Mouse (Mus musculus): ENCODE results near the gene Cspg5. TPM values are rescaled to one million over a fixed set of nuclear protein-coding genes. Genes with fewer than 3 reads are reported as not detected.

Gene Cspg5
- polyA plus RNA-seq, 1 experiment from 2014 or later, result 199 TPM

DNA sequence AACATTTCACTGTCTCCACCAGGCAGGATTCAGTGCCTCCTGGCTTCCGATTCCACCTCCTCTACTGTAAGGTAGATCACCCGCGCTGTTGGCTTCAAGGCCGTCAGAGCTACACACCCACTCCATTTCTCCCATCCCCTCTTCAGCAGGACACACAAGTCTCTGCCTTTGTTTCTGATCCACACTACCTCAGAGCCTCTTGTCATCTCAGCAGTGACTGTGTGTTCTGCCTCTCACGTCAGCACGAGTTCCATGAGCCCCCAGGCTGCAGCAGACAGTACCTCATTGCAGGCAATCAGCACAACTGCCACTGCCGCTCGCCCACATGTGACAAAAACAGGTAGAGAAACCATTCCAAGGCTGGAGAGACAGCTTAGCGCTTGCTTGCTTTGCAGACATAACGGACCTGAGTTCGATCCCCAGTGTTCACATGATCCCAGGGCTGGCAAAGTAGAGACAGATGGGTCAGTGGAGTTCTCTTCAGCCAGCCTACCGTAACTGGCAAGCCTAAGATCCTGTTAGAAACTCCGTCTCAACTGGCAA, 50.4 kb downstream of the Cspg5 start:
- H3K36me3 ChIP-seq, result no peaks in the 10 kb centered on the region
- peaks cover 7% of the 10 kb centered on the region for H3K4me1 ChIP-seq (replicated peaks)
- no peak overlapping the region for H3K4me3 ChIP-seq
- H3K4me2 ChIP-seq, result no peak overlapping the region
- 80% methylated on average over 13 of the region's 13 CpGs for WGBS
- no peak for ATAC-seq (ENCODE audit: low FRiP score, low read depth)
- no peaks in the 10 kb centered on the region for H3K27me3 ChIP-seq
- H3K9ac ChIP-seq, result no peak overlapping the region
- peak overlapping the region; percentile 61 for H3K27ac ChIP-seq (replicated peaks)
- no peaks in the 10 kb centered on the region for H3K9me3 ChIP-seq

DNA sequence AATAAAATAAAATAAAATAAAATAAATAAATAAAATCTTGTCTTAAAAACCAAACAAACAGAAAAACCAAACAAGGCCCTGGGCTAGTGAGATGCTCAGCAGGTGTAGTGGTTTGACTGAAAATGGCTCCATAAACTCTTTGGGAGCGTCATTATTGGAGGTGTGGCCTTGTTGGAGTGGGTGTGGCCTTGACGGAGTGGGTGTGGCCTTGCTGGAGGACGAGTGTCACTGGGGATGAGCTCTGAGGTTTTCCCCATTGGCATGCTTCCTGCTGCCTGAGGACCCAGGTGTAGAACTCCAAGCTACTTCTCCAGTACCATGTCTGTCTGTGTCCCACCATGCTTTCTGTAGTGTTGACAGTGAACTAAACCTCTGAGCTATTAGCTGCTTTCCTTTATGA, 51.2 kb downstream of the Cspg5 start:
- 61% methylated on average over 3 of the region's 3 CpGs for WGBS
- ATAC-seq (ENCODE audit: low FRiP score, low read depth), result no peak
- no peak overlapping the region for H3K4me2 ChIP-seq

DNA sequence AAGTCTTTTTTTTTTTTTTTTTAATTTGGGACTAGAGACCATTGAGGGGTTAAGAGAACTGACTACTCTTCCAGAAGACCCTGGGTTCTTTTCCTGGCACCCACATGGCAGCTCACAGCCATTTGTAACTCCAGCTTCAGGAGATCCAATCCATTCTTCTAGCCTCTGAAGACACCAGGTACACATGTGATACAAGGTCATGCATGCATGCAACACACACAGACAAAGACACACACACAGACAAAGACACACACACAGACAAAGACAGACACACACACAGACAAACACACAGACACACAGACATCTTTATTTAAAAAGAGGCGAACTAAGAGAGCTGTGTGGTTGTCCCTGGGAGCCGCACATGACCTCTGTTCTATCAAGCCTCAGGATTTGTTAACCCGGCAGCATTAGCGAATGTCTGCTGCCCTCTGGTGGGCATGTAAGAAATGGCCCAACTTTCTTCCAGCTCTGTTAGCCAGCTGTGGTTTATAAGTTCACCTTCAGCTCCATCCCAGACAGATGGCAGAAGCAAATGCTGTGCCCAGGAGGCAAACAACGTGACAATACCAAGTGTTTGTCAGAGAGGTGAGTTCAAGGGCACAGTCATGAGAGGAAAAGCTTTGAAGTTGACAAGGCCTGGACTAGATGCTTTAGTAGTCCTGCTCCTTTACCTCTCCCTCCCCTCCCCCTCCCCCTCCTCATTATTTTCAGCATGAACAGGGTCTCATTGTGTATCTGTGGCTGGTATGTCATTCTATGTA, 53.5 kb downstream of the Cspg5 start:
- Histone ChIP-seq H3K4me2 (no peak overlapping the region), H3K27me3 (no peaks in the 10 kb centered on the region), H3K36me3 (no peaks in the 10 kb centered on the region), H3K27ac (replicated peaks) (0 out of 2 replicates have a peak overlapping the region, but pooled peaks have one; percentile 45), H3K9ac (no peak overlapping the region), H3K4me1 (replicated peaks) (peaks cover 7% of the 10 kb centered on the region), H3K4me3 (no peak overlapping the region), H3K9me3 (no peaks in the 10 kb centered on the region)
- 2% methylated on average over 5 of the region's 5 CpGs for WGBS
- peak; percentile 81 for ATAC-seq (ENCODE audit: low FRiP score, low read depth)

More for the DNA sequence above, 51.2 kb downstream of the Cspg5 start:
- no peaks in the 10 kb centered on the region for H3K27me3 ChIP-seq
- no peaks in the 10 kb centered on the region for H3K9me3 ChIP-seq
- H3K36me3 ChIP-seq, result no peaks in the 10 kb centered on the region
- peaks cover 7% of the 10 kb centered on the region for H3K4me1 ChIP-seq (replicated peaks)
- no peak overlapping the region for H3K4me3 ChIP-seq
- no peak overlapping the region for H3K27ac ChIP-seq (replicated peaks)
- no peak overlapping the region for H3K9ac ChIP-seq

DNA sequence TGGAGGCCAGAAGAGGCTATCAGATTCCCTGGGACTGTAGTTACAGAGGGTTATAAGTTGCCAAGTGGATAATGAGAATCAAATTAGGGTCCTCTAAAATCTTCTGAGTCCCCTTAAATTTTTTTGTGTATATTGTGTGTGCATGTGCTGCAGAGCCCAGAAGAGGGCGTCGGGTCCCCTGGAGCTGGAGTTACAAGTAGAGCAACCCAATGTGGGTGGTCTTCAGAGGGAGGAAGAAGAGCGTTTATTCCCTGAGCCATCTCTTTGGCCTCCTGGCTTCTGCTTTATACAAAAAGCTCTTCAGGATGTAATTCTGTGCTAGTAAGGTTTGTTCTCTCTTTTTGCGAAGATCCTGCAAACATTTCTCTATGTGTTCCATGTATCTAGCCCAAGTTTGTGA, 60.9 kb downstream of the Cspg5 start:
- ATAC-seq (ENCODE audit: low FRiP score, low read depth), result no peak
- H3K9ac ChIP-seq, result peak overlapping the region; percentile 59
- 3% methylated on average over 4 of the region's 4 CpGs for WGBS

DNA sequence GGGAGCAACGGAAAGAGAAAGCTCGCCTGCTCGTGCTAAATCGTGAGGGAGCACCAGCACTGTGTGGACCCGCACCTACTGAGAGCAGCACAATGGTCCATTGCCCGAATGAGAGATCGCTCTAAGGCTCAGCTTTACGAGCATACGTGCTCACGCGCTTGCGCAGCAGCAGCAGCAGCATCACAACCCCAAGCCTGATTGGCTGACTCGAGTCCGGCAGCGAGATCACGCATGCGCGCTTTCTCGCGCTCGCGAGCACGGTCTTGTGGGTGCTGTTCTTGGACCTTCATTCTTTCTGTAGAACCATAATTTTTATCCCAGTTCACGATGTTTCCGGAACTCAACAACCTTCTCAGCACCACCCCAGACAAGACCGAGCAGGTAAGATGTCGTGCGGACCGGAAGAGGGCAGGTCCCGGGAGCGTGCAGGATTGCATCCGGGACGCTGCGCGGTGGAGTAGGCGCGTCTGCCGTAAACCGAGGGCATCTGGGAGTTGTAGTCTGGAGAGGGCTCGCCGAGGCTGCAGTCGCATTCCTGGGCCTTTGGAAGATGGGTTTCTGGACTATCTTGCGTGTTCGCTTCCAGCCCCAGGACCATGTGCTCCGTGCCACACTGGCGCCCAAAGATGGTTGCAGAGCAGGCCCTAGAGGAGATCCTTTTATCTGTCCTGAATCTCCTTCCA, 61.5 kb downstream of the Cspg5 start, which contains the start of gene Elp6:
Gene Elp6 (plus strand): TSS at position 205 of the 683 bp plus-strand sequence.
- Histone ChIP-seq H3K9ac (peak within 1 kb of the TSS; percentile 59), H3K4me2 (peak within 1 kb of the TSS; percentile 72), H3K27ac (replicated peaks) (peak within 1 kb of the TSS; percentile 97), H3K36me3 (peaks cover 7% of the 10 kb centered on the region), H3K9me3 (no peaks in the 10 kb centered on the region), H3K4me1 (replicated peaks) (peaks cover 9% of the 10 kb centered on the region), H3K27me3 (no peaks in the 10 kb centered on the region), H3K4me3 (peak within 1 kb of the TSS; percentile 58)
- peak; percentile 98 for ATAC-seq (ENCODE audit: low FRiP score, low read depth)
- under 1% methylated on average over 46 of the region's 46 CpGs for WGBS

More for the DNA sequence above, 60.9 kb downstream of the Cspg5 start:
- peak overlapping the region; percentile 58 for H3K4me3 ChIP-seq
- H3K36me3 ChIP-seq, result peaks cover 2% of the 10 kb centered on the region; the same call in 1 of the 2 replicates
- H3K27me3 ChIP-seq, result no peaks in the 10 kb centered on the region
- peak overlapping the region; percentile 72 for H3K4me2 ChIP-seq
- H3K4me1 ChIP-seq (replicated peaks), result peaks cover 9% of the 10 kb centered on the region
- no peaks in the 10 kb centered on the region for H3K9me3 ChIP-seq
- peak overlapping the region; percentile 97 for H3K27ac ChIP-seq (replicated peaks)

DNA sequence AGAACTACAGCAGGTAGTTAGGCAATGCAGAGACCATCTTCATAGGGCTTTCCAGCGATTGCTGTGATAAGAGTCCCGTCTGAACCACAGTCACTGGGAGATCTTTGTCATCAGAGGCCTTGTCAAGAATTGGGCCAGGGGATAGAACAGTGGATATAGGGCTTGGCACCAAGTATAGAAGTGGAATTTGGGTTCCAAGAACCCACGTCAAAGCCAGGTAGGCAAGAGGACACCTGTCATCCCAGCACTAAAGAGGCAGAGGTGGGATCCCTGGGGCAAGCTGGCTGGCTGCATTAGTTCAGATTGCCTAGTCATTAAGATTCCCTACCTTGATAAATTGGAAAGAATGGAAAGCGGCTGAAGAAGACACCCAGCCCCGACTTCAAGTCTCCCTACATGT, 62.8 kb downstream of the Cspg5 start:
- peaks cover 18% of the 10 kb centered on the region for H3K36me3 ChIP-seq
- H3K4me3 ChIP-seq, result peak overlapping the region; percentile 58; the same call in 1 of the 2 replicates
- H3K4me2 ChIP-seq, result peak overlapping the region; percentile 72
- no peak for ATAC-seq (ENCODE audit: low FRiP score, low read depth)
- no peak overlapping the region for H3K9ac ChIP-seq
- no peaks in the 10 kb centered on the region for H3K9me3 ChIP-seq
- H3K27me3 ChIP-seq, result no peaks in the 10 kb centered on the region
- peaks cover 9% of the 10 kb centered on the region for H3K4me1 ChIP-seq (replicated peaks)
- WGBS, result 96% methylated on average over 5 of the region's 5 CpGs
- no peak overlapping the region for H3K27ac ChIP-seq (replicated peaks)

Small RNAs within 50 kb of the gene (microRNA-seq; reads per million reads assigned to microRNA genes)
- 118 reads per million, percentile 54 among the genes with 10 or more reads in this experiment for gene Mir6236

Other genes with a start within 250 kb of the Cspg5 start
- 92.4 and 95.1 TPM in 2 replicates for gene Smarcc1, start 126.1 kb upstream of the Cspg5 start, polyA plus RNA-seq (2015; fragmentation: Nextera tagmentation; extraction: Ambion mirVana)
- gene Dhx30, start 126.0 kb upstream of the Cspg5 start, polyA plus RNA-seq (2015; fragmentation: Nextera tagmentation; extraction: Ambion mirVana), result 168 and 179 TPM in 2 replicates
- 41.8 and 42.1 TPM in 2 replicates for gene Elp6, start 61.4 kb downstream of the Cspg5 start, polyA plus RNA-seq (2015; fragmentation: Nextera tagmentation; extraction: Ambion mirVana)
- gene Scap, start 89.5 kb downstream of the Cspg5 start, polyA plus RNA-seq (2015; fragmentation: Nextera tagmentation; extraction: Ambion mirVana), result 60.6 and 63.3 TPM in 2 replicates
- 24.0 and 24.4 TPM in 2 replicates for gene Ptpn23, start 164.4 kb downstream of the Cspg5 start, polyA plus RNA-seq (2015; fragmentation: Nextera tagmentation; extraction: Ambion mirVana)
- 0.77 and 1.4 TPM in 2 replicates for gene Ngp, start 176.0 kb downstream of the Cspg5 start, polyA plus RNA-seq (2015; fragmentation: Nextera tagmentation; extraction: Ambion mirVana)
- gene Klhl18, start 232.9 kb downstream of the Cspg5 start, polyA plus RNA-seq (2015; fragmentation: Nextera tagmentation; extraction: Ambion mirVana), result 23.8 and 27.4 TPM in 2 replicates
- gene Kif9, start 233.2 kb downstream of the Cspg5 start, polyA plus RNA-seq (2015; fragmentation: Nextera tagmentation; extraction: Ambion mirVana), result 4.7 and 6.2 TPM in 2 replicates

Data from hindbrain, embryonic 15.5 days (tissue).